Mouse (Mus musculus) urinary bladder, postnatal 14 days (tissue): ENCODE results near the gene Tapt1.
"Not testable (repeated sequence)": the region's sequence is repeated elsewhere in the genome, so short reads cannot be mapped to it uniquely, and the experiment has no call there.

Experiments
- DNase-seq: peaks from one replicate; pipeline ENCODE4 v3.0.0; 2021; ENCODE audit warnings: low spot score

Tapt1 gene

GRCm38 (mm10) chr5:44226521-44227461, at the start of gene Tapt1:
Tapt1 (minus strand) TSS chr5:44226626.
- peak; percentile 90 for DNase-seq

GRCm38 (mm10) chr5:44271564-44271963, 45.1 kb upstream of the Tapt1 start:
- no peak for DNase-seq

- not testable (repeated sequence) for DNase-seq
Observed at GRCm38 (mm10) chr5:44268524-44268923, 42.1 kb upstream of the Tapt1 start.

DNA sequence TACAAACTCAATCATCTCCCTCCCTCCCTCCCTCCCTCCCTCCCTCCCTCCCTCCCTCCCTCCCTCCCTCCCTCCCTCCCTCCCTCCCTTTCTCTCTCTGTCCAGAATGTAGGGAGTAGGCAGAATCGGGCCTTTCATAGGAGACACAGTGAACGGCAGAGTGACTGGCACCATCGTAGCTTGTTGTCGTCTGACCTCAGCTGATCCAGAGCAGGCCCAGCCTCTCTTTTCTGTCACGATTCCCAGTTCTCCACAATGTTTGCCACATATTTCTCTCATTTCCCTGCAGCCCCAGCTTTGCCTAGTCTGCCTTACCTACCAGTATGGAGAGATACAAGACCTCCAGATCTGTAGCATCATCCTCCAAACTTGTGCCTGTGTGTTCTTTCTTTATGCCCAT, 35.3 kb upstream of the Tapt1 start:
- DNase-seq: no peak

- no peak for DNase-seq
Observed at GRCm38 (mm10) chr5:44261172-44261571, 34.7 kb upstream of the Tapt1 start.

GRCm38 (mm10) chr5:44259678-44260077, 33.3 kb upstream of the Tapt1 start:
- DNase-seq: no peak

- no peak for DNase-seq
Observed at GRCm38 (mm10) chr5:44258163-44258562, 31.7 kb upstream of the Tapt1 start.

DNA sequence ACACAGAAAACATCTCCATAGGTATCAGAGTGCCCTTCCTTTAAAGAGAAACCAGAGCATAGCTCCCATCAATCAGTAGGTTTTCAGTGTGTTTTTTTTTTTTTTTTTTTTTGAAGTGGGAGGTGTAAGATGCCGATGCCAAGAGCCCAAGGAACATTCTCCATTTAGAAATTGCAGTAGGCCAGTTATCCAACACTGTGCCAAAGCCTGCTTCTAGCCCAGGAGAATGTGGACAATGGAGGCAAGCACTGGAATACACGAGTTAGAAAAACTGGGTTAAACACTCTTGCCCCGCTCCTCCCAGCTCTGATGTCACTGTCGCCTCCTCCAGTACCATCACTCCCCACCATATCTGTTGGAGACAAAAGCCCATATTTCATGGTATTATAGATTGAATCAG, 31.0 kb upstream of the Tapt1 start:
- no peak for DNase-seq

GRCm38 (mm10) chr5:44256512-44256911, 30.1 kb upstream of the Tapt1 start:
- DNase-seq: no peak

DNA sequence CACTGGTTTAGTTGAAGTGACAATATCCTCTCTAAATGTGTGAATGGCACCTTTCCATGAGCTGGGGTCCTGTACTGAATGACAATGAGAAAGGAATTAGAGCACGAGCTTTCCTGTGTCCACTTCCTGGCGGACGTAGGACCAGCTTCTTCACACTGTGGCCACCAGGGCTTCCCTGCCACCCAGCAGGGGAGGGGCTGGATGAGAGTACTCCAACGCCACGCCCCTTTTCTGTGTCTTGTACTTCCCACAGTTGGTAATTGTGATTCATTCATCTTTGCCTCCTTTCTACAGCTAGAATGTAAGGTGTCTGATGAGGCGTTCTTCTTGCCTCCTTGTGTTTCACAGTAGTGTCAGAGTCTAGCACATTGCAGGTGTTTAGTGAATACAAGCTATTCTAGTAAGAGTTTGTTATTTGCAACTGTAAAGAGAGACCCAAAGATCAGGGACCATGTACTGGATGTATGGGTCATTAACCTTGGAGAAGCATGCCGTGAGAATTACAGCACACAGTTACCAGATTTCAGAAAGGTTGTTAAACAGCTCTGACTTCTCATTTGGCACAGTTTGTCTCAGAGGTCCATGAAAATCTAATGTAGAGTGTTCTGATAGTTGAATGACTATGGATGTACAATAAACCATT, 29.5 kb upstream of the Tapt1 start:
- DNase-seq: no peak

GRCm38 (mm10) chr5:44253449-44253848, 27.0 kb upstream of the Tapt1 start:
- no peak for DNase-seq

GRCm38 (mm10) chr5:44252395-44252794, 26.0 kb upstream of the Tapt1 start:
- no peak for DNase-seq

DNA sequence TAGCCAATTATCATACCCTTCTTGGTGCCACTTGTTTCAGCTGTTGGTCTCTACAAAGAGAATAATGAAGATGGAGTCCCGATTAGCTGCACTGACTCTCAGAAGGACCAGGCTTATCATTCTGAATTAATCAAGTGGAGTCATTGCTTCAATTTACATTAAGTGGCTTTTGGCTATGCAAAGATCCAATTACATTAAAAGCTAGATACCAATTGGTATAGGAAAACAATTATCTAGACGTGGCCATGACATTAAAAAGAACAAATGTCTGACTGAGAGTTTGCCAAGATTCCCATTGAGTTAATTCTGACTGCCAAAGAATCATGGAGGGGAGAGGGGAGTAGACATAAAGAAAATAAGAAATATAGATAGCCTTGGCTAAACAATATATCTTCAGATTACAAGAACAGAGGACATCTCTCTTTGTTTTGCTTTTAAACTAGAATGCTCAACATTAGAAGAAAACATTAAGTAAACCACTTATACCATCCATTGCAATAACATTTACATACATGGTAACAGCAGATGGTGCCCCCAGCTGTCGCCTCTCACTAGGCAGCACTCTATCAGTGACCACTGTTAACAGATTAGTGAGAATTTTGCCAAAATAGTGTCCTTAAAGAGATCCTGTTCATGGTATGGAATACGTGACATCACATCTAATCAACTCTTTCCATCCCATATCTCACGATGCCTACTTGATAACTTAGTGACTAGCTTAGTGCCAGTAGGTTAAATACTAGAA, 24.0 kb upstream of the Tapt1 start:
- no peak for DNase-seq

- no peak for DNase-seq
Observed at GRCm38 (mm10) chr5:44249363-44249762, 22.9 kb upstream of the Tapt1 start.

GRCm38 (mm10) chr5:44246493-44247217, 20.2 kb upstream of the Tapt1 start:
- DNase-seq: no peak

DNA sequence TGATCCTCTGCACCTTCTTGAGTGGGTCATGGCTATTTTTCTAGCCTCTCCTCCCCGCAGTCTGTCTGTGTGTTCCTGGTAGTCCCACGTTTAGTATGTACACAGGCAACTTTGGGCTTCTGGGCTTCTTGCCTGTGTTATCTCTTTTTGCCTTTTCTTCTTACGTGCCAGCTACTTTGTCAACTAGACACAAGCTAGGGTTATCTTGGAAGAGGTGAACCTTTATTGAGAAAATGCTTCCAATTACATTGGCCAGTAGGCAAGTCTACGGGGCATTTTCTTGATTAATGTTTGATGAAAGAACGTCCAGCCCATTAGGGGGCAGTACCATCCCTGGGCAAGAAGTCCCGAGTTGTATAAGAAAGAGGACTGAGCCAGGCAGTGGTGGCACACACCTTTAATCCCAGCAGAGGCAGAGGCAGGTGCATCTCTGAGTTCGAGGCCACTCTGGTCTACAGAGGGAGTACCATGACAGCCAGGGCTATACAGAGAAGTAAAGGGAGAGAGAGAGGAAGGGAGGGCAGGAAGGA, 18.5 kb upstream of the Tapt1 start:
- DNase-seq: no peak

DNA sequence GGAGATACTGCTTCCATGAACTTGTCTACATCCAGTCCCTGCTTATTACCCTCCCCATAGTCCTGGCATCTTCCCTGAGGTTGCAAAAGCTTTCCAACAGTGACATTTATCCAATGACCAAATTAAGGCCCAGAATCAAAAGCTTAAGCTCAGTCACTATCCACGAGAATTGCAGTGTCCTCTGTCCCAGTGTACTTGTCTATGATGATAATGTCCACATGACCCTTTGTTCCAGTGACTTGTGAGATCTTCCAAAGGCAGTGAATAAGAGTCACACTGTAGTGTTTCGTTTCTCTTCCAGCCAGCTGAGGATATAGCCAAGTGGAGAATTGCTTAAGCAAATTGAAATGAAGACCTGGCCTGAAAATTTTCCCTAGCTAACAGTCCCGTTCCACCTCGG, 16.4 kb upstream of the Tapt1 start:
- no peak for DNase-seq

DNA sequence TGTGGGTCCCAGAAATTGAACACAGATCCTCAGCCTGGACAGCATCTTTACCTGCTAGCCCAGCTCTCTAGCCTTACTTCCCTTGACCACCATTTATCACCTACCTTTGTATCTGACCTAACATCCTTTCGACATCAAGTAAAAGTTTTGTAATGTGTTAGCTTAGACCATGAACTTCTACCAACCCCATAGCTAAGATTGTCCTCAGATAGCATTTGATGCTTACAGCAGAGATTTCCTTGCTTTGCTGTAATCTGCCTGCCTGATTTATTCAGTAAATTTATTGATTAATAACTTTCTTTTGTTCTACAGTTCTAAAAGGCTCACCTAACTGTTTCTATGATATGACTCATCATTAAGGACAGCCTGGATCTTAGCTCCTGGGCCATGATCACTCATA, 15.3 kb upstream of the Tapt1 start:
- no peak for DNase-seq

- DNase-seq: no peak
Observed at GRCm38 (mm10) chr5:44239187-44240136, 13.0 kb upstream of the Tapt1 start.

DNA sequence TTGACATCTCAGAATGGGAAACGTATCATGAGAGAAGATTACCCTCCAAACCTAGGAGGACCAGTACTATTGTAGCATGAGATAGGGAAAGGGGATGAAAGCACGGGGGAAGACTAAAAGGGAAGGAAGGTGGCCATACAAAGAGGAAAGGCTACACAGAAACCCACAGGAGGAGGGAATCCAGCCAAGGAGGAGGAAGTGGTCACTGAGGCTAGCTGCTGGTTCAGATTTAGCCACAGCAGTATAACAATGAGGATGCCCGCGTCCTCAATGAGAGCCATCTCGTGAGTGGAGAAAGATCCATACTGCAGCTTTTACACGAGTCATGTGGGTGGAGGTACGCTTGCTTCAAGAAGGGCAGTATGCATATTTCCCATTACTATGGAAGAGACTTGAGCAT, 11.8 kb upstream of the Tapt1 start:
- no peak for DNase-seq

GRCm38 (mm10) chr5:44234606-44235005, 8.2 kb upstream of the Tapt1 start:
- DNase-seq: no peak
